Mouse (Mus musculus) kidney, adult 2 months (tissue): Measurements from ENCODE around the gene Fsip1.

Source experiments
- CTCF ChIP-seq: fragments of 200-500 bp; conservative IDR thresholded peaks from 2 replicates; pipeline ENCODE4 v1.5.1; 2011; ENCODE audit warnings: low read depth, mild to moderate bottlenecking, control low read depth, low read length, moderate library complexity, mixed read lengths; ENCODE audit not compliant: insufficient read depth, insufficient read length
- POLR2A ChIP-seq: fragments of 200-500 bp; IDR thresholded peaks from one replicate; pipeline ENCODE4 v1.6.1; 2011; ENCODE audit warnings: low read depth, low read length, control low read depth

DNA sequence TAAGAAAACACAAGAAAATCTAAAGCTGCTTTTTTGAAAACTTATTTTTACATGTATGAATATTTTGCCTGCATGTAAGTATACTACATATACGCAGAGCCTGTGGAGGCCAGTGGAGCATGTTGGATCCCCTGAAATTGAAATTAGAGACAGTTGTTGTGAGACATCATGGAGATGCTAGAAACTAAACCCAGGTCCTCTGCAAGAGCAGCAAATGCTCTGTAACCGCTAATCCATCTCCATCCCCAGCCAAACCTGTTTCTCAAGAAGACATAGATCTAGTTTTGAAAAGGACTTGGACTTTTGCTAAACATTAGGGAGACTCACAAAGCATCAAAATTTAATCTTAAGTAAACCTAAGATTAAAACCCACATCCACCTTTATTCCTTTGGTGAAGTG lies 95.8 kb downstream of the Fsip1 start:
- no peak for TF ChIP-seq POLR2A
- no peak for TF ChIP-seq CTCF
